Mouse (Mus musculus) heart, embryonic 13.5 days (tissue): ENCODE measurements at regions not wholly inside any gene's neighbourhood (a gene's known extent, or its start where the extent isn't known, plus 50 kb on each side); places are given as distances from the start of the nearest gene placed in this dataset.
"Not testable (repeated sequence)": the region's sequence is repeated elsewhere in the genome, so short reads cannot be mapped to it uniquely, and the experiment has no call there.

ENCODE experiments used
- ATAC-seq: fragments of 200-750 bp; cut with Nextera tagmentation; 2 replicates; pipeline ENCODE4 v1.8.0; 2017; ENCODE audit warnings: moderate TSS enrichment; ENCODE audit not compliant: insufficient number of reproducible peaks, low FRiP score, low TSS enrichment; ENCODE audit errors: extremely low read depth
- H3K27ac ChIP-seq: fragments of 300-500 bp; sonication (generic); replicated peaks from 2 replicates; pipeline ENCODE4 v1.5.1; 2015; ENCODE audit warnings: moderate library complexity, mild to moderate bottlenecking, inconsistent platforms
- H3K27me3 ChIP-seq: fragments of 300-500 bp; sonication (generic); replicated peaks from 2 replicates; pipeline ENCODE4 v1.6.1; 2015; ENCODE audit warnings: mild to moderate bottlenecking, inconsistent platforms
- H3K36me3 ChIP-seq: fragments of 300-500 bp; sonication (generic); 2 replicates; pipeline ENCODE4 v1.6.1; 2015; ENCODE audit warnings: mild to moderate bottlenecking, inconsistent platforms
- H3K4me1 ChIP-seq: fragments of 300-500 bp; sonication (generic); 2 replicates; pipeline ENCODE4 v1.6.1; 2015; ENCODE audit warnings: inconsistent platforms
- H3K4me2 ChIP-seq: fragments of 300-500 bp; sonication (generic); 2 replicates; pipeline ENCODE4 v1.6.1; 2015; ENCODE audit warnings: inconsistent platforms, mild to moderate bottlenecking, moderate library complexity
- H3K4me3 ChIP-seq: fragments of 300-500 bp; sonication (generic); 2 replicates; pipeline ENCODE4 v1.5.1; 2015; ENCODE audit warnings: moderate library complexity, mild to moderate bottlenecking, inconsistent platforms
- H3K9ac ChIP-seq: fragments of 300-500 bp; sonication (generic); 2 replicates; pipeline ENCODE4 v1.6.1; 2015; ENCODE audit warnings: inconsistent platforms, mild to moderate bottlenecking, moderate library complexity
- H3K9me3 ChIP-seq: fragments of 300-500 bp; sonication (generic); 2 replicates; pipeline ENCODE4 v1.6.1; 2016; ENCODE audit warnings: inconsistent platforms
- WGBS: fragments of 180-500 bp; shearing (Covaris S2); methylation state at CpG from one replicate; pipeline ENCODE4 v1.1.7; 2015; ENCODE audit warnings: mixed read lengths; 5-methylcytosine and 5-hydroxymethylcytosine counted together

- Histone ChIP-seq H3K36me3 (no peaks in the 10 kb centered on the region), H3K4me1 (peaks cover 9% of the 10 kb centered on the region; the same call in 1 of the 2 replicates), H3K4me3 (no peak overlapping the region), H3K27ac (peak overlapping the region; percentile 70), H3K9me3 (peaks cover 20% of the 10 kb centered on the region), H3K9ac (no peak overlapping the region), H3K27me3 (no peaks in the 10 kb centered on the region), H3K4me2 (no peak overlapping the region)
- WGBS, result 41% methylated on average over 4 of the region's 4 CpGs
- ATAC-seq, result no peak
Observed at GRCm38 (mm10) chr17:7538402-7539087, 153.3 kb upstream of the Unc93a2 start.

DNA sequence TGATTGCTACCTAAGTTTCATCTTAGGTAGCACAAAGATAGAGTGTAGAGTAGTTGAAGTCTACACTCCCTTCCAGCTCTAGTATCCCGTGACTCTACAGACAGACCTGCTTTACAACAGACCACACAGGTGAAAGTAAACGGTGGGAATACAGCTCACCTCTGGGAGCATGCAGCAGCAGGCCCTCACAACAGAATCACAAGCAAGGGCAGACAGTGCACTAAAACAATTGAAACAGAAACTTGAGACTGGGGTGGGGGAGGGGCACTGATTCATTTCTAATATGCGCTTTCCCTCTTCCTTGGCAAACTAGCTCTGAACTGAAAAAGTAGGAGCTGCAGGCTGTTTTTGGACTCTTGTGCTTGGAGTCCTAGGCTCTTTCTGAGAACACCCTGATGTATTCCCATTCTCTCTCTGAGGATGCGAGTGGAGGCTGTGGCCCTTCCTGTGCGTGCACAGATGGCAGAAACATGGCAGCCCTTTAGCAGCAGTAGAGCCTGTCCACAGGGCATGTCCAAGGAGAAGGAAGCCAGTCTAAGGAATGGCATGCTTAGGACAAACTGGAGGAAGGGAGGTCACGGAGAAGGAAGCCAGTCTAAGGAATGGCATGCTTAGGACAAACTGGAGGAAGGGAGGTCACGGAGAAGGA lies 152.5 kb upstream of the Unc93a2 start:
- WGBS, result 58% methylated on average over 7 of the region's 7 CpGs
- H3K27ac ChIP-seq, result peak overlapping the region; percentile 70
- ATAC-seq, result no peak

GRCm38 (mm10) chr17:7537210-7537609 lies 151.9 kb upstream of the Unc93a2 start:
- Histone ChIP-seq H3K4me2 (no peak overlapping the region), H3K9me3 (peaks cover 20% of the 10 kb centered on the region), H3K27ac (peak overlapping the region; percentile 70; the same call in 1 of the 2 replicates), H3K4me3 (no peak overlapping the region), H3K27me3 (no peaks in the 10 kb centered on the region), H3K36me3 (no peaks in the 10 kb centered on the region), H3K9ac (no peak overlapping the region), H3K4me1 (peaks cover 11% of the 10 kb centered on the region; the same call in 1 of the 2 replicates)
- 81% methylated on average over 5 of the region's 5 CpGs for WGBS
- no peak for ATAC-seq

More for the DNA sequence above, 152.5 kb upstream of the Unc93a2 start:
- Histone ChIP-seq H3K9me3 (peaks cover 20% of the 10 kb centered on the region), H3K4me3 (no peak overlapping the region), H3K4me1 (peaks cover 11% of the 10 kb centered on the region; the same call in 1 of the 2 replicates), H3K36me3 (no peaks in the 10 kb centered on the region), H3K4me2 (no peak overlapping the region), H3K27me3 (no peaks in the 10 kb centered on the region), H3K9ac (no peak overlapping the region)

GRCm38 (mm10) chr17:7534386-7535059 lies 149.3 kb upstream of the Unc93a2 start:
- no peak for ATAC-seq
- Histone ChIP-seq H3K4me3 (no peak overlapping the region), H3K27me3 (no peaks in the 10 kb centered on the region), H3K27ac (no peak overlapping the region), H3K4me2 (no peak overlapping the region), H3K9me3 (peaks cover 8% of the 10 kb centered on the region; the same call in 1 of the 2 replicates), H3K9ac (no peak overlapping the region), H3K36me3 (no peaks in the 10 kb centered on the region), H3K4me1 (peaks cover 11% of the 10 kb centered on the region; the same call in 1 of the 2 replicates)
- 71% methylated on average over 6 of the region's 6 CpGs for WGBS

DNA sequence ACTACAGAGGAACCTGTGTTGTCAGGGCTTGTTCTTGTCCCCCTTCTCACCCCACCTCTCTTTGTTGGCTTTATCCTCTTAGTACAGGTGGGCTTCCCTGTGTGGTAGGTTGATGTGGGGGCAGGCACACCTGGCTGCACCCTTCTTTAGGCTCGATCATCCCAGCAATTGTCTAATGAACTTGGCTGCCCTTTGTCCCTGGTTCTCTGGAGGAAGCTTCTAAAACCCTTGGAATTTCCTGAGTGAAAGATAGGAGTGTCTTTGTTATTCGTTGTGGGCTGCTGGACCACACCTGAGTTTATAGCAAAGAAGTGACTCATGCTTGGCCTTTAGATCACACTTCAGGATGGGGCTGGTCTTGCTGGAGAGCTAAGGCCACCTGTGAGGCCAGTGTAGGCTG lies 148.3 kb upstream of the Unc93a2 start:
- Histone ChIP-seq H3K9ac (no peak overlapping the region), H3K4me1 (peaks cover 12% of the 10 kb centered on the region; the same call in 1 of the 2 replicates), H3K27me3 (no peaks in the 10 kb centered on the region), H3K4me2 (no peak overlapping the region), H3K36me3 (no peaks in the 10 kb centered on the region), H3K9me3 (peaks cover 8% of the 10 kb centered on the region; the same call in 1 of the 2 replicates), H3K27ac (no peak overlapping the region), H3K4me3 (no peak overlapping the region)
- ATAC-seq, result no peak
- 39% methylated on average over 2 of the region's 2 CpGs for WGBS

DNA sequence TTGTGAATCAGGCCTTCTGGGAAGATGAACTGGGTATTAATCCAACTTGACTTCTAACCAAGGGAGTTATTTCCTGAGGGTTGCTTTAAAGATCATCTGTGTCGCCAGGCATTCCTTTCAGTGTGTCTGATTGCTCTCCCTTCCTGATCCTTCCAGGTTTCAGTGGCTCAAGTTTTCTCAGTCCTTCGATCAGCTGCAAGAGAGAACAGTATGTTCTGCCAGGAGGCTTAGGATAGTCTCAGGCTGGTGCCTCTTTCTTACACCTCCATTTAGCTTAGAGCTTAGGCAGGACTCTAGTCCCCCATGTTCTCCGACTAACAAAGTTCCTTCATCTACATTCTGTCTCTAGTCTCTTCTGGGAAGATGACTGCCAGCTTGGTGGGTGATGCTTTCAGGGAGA lies 147.4 kb upstream of the Unc93a2 start:
- Histone ChIP-seq H3K36me3 (no peaks in the 10 kb centered on the region), H3K27me3 (no peaks in the 10 kb centered on the region), H3K4me3 (no peak overlapping the region), H3K9ac (no peak overlapping the region), H3K27ac (no peak overlapping the region), H3K4me2 (no peak overlapping the region), H3K9me3 (peaks cover 8% of the 10 kb centered on the region; the same call in 1 of the 2 replicates), H3K4me1 (peaks cover 11% of the 10 kb centered on the region; the same call in 1 of the 2 replicates)
- whole genome bisulfite sequencing, result 72% methylated on average over 3 of the region's 3 CpGs
- no peak for ATAC-seq

- H3K36me3 ChIP-seq, result no peaks in the 10 kb centered on the region
- no peak overlapping the region for H3K27ac ChIP-seq
- ATAC-seq, result no peak
- H3K9ac ChIP-seq, result no peak overlapping the region
- 64% methylated on average over 5 of the region's 5 CpGs for WGBS
- no peaks in the 10 kb centered on the region for H3K9me3 ChIP-seq
- H3K27me3 ChIP-seq, result no peaks in the 10 kb centered on the region
- H3K4me3 ChIP-seq, result no peak overlapping the region
- peaks cover 9% of the 10 kb centered on the region; the same call in 1 of the 2 replicates for H3K4me1 ChIP-seq
- no peak overlapping the region for H3K4me2 ChIP-seq
Observed at GRCm38 (mm10) chr17:7529304-7529703, 144.0 kb upstream of the Unc93a2 start.

DNA sequence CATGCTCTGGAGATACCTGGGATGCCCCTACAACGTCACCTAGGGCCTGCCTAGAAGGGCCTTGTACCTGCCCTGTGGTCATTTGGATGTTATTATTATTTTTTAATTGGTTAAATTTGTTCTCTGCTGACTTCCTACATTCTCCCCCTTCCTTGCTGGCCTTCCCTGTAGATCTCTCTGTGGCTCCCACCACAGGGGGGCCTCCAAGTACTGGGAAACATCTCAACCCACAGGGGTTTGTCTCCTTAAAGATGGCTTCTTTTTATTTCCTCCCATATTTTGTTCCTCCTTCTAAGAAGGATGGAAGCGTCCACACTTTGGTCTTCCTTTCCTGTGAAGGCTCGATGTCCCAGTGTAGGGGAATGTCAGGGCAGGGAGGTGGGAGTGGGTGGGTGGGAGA lies 142.4 kb upstream of the Unc93a2 start:
- H3K4me2 ChIP-seq, result no peak overlapping the region
- no peak overlapping the region for H3K27ac ChIP-seq
- H3K4me3 ChIP-seq, result no peak overlapping the region
- no peak for ATAC-seq
- H3K9me3 ChIP-seq, result no peaks in the 10 kb centered on the region
- no peak overlapping the region for H3K9ac ChIP-seq
- no peaks in the 10 kb centered on the region for H3K36me3 ChIP-seq
- H3K4me1 ChIP-seq, result peaks cover 5% of the 10 kb centered on the region; the same call in 1 of the 2 replicates
- 64% methylated on average over 3 of the region's 3 CpGs for WGBS
- H3K27me3 ChIP-seq, result no peaks in the 10 kb centered on the region

DNA sequence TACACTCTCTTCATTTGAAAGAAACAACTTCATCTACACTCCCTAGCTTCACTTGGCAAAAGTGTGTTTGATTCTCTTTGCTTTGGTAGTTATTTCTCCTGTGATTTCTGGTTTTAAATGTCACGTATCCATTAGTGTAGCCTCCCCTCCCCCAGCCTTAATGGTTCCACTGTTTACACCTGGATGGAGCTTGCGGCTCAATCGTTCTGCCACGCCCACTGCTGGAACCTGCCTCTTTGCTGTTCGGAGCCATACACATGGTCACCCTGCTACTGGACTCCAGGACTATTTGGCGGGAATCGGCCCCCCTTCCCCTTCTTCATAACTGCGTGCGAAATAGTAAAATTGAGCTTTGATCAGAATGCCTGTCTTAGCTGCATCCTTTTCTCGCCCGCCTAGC lies 139.2 kb upstream of the Unc93a2 start:
- ATAC-seq, H3K36me3 ChIP-seq, H3K9ac ChIP-seq, H3K4me3 ChIP-seq, H3K4me1 ChIP-seq, H3K4me2 ChIP-seq, H3K9me3 ChIP-seq, H3K27me3 ChIP-seq, H3K27ac ChIP-seq: not testable (repeated sequence)
- 87% methylated on average over 11 of the region's 11 CpGs for WGBS

GRCm38 (mm10) chr17:7521127-7521526 lies 135.9 kb upstream of the Unc93a2 start:
- Histone ChIP-seq H3K9ac (no peak overlapping the region), H3K4me2 (no peak overlapping the region), H3K9me3 (no peaks in the 10 kb centered on the region), H3K36me3 (no peaks in the 10 kb centered on the region), H3K4me1 (peaks cover 4% of the 10 kb centered on the region; the same call in 1 of the 2 replicates), H3K27ac (peak overlapping the region; percentile 61), H3K27me3 (no peaks in the 10 kb centered on the region), H3K4me3 (no peak overlapping the region)
- ATAC-seq, result no peak
- 52% methylated on average over 10 of the region's 10 CpGs for WGBS
